Mouse (Mus musculus) cerebellum, postnatal 36 days (tissue): ENCODE results near the gene 1700025F22Rik.
"Not testable (repeated sequence)": the region's sequence is repeated elsewhere in the genome, so short reads cannot be mapped to it uniquely, and the experiment has no call there.

ENCODE experiments used
- DNase-seq, 2 experiments: peaks; one replicate each; pipeline ENCODE4 v3.0.0; 2021 to 2022; ENCODE audit warnings: mixed read lengths in 2 of 2

Gene 1700025F22Rik

GRCm38 (mm10) chr19:11165172-11165571 is at the start of gene 1700025F22Rik:
Gene 1700025F22Rik (minus strand): TSS chr19:11165320.
- no peak for DNase-seq

DNA sequence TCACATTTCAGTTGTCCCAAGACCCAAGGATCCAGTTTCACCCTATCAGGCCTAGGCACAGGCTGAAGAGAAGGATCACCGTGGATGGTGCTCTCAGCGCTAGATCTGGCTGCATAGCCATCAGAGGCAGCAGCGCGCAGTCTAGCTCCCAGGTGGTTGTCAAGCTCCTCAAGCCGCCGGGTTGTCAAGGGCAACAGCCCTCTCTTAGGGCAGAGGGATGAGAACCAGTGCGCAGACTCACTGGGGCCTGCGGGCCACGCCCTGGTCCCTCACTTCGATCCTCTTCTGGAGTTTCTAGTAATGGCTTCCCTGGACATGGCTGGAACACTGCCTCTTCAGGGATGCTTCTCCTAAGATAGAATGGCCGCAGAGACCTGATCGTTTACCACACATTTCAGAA is 31.4 kb upstream of the 1700025F22Rik start, which contains the start of gene Ms4a13:
Ms4a13 (minus strand) TSS at position 192 of the 400 bp plus-strand sequence.
- DNase-seq, result no peak

DNA sequence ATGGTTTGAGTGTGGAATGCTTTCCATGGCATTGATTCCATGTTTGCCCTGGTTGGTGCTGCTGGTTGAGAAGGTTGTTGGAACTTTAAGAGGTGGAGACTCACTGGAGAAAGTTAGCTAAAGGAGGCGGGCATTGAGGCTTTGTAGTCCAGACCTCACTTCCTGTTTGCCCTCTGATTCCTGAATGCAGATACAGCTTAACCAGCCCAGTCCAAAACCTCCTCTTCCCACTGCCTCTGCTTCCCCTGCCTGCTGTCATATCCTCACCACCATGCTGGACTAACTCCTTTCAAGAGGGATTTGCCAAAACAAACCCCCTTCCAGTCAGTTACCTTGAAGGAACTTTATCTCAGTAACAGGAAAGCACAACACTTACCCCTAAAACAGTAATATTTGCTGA is 27.4 kb upstream of the 1700025F22Rik start:
- no peak for DNase-seq

DNA sequence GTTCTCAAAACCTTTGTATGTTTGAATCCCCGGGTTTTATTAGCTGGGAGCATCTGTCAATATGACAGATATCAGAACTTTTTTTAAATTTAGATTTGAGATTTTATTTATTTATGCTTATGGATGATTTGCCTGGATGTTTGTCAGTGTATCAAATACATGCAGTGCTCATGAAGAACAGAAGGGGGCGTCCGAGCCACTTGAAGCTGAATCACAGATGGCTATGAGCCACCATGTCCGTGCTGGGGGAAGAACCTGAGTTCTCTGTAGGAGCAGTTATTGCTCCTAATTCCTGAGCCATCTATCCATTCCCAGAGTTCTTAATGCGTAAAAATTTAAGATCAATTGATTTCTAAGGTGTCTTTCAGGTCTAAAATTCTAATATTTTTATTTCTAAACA is 19.0 kb upstream of the 1700025F22Rik start:
- DNase-seq, result no peak

DNA sequence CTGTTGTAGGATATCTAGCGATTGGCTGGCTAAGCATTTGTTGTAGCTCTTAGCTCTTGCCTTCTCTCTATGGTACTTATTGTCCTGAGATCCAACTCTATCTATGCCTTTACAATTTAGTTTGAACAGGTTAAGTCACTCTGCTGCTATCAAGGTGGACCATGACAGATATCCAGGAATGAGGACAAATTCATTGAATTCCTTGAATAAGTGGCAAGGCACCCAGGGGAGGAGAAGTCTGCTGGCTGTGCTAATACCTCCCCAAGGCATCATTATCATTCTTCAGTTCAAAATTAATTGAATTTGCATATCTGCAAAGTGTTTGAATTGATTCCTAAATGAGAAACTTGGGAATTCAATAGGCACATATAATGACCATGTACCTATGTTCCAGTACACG is 12.3 kb upstream of the 1700025F22Rik start:
- DNase-seq, result no peak

GRCm38 (mm10) chr19:11157890-11158289 is 7.2 kb downstream of the 1700025F22Rik start:
- DNase-seq, result not testable (repeated sequence)

DNA sequence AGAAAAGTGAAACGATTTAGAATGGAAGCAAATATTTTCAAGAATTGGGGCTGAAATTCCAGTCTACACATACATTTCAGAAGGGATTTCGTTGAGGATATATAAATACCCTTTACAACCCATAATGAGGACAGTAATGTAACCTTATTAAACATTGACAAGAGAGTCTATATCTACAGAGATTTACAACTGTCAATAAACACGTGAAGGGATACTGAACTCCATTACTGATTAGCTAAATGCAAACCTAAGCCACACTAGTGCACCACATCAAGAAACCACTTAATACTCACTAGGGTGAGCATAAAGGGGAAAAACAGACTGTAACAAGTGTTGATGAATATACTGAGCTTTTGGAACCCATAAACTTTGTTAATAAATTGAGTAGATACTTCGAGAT is 29.8 kb downstream of the 1700025F22Rik start:
- no peak for DNase-seq

DNA sequence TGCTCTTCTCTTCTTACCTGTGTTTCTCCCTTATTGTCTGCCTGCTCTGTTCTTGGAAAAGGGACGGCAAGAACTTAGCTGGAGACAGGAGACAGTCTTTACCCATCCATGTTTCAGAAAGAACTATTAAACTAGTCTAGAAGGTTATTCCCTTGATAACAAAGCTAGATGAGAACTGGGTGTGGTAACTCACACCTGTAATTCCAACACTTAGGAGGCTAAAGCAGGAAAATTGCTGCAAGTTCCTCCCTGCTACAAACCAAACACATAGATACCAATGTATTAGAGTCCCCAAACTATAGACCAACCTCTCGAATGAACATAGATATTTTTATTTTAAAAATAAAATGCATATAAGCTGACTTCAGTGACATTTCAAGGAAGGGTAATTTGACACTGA is 30.3 kb downstream of the 1700025F22Rik start:
- no peak for DNase-seq

GRCm38 (mm10) chr19:11130776-11131175 is 34.3 kb downstream of the 1700025F22Rik start, which contains the start of gene 1700017D01Rik:
Gene 1700017D01Rik (minus strand): TSS chr19:11130876.
- not testable (repeated sequence) for DNase-seq

- no peak for DNase-seq
Observed at GRCm38 (mm10) chr19:11129702-11130101, 35.4 kb downstream of the 1700025F22Rik start.

GRCm38 (mm10) chr19:11121016-11121420 is 44.1 kb downstream of the 1700025F22Rik start:
- DNase-seq, result peak; percentile 7

DNA sequence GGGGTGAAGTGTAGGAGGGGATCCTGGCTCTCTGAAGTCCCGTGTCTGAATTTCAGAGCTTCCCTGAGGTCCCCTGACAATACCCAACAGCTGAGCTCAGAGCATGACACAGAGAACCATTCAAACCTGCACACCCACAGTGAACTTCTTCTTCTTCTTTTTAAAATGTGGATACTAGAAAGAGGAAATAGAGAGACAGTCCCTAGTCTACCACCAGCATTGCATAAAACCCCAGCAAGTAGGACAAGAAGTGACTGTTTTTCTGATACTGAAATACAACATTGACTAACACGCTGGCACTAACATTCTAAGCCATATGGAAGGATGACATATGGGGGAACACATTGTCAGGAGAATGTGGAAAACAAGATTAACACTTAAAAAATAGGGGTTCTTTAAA is 45.8 kb downstream of the 1700025F22Rik start:
- DNase-seq, result no peak

DNA sequence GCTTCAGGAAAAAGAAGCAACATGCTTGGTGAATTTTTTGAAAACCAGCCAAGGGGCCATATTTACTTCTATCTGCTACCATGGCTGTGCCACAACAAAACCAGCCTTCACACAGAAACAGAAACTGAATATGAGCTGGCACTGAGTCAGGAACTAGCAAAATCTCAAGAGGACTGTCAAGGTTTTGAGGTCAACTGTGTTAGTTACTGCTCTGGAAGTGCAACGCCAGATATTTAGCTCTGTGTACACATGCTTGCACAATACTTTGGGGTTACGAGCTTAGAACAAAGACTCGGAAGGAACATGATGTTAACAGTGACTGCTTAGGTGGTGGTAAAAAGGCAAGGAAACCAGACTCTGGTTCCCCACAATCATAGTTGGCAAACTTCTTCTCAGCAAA is 57.4 kb downstream of the 1700025F22Rik start:
- DNase-seq, result no peak

GRCm38 (mm10) chr19:11101880-11102279 is 63.2 kb downstream of the 1700025F22Rik start:
- DNase-seq, result no peak

- no peak for DNase-seq
Observed at GRCm38 (mm10) chr19:11098401-11098800, 66.7 kb downstream of the 1700025F22Rik start.

DNA sequence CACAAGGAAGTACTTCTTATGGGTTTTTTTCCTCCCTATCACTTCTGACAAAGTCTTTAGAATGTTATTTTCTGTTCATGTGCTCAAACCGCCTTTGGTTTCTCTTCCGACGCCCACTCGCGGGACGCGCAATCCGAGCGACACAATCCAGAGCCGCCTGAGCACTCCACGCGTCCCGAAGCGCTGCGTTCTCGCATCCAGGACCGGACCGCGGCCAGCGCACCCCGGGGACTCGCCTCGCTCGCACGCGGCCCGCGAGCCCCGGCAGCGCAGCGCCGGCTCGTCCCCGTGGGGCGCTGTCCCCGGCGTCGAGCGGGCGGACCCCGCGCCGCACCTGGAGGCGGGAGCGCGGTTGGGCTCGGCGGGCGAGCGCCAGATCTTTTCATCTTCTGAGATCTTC is 73.0 kb downstream of the 1700025F22Rik start:
- DNase-seq, result not testable (repeated sequence)
